Mouse (Mus musculus) megakaryocyte progenitor cell, adult 5-6 weeks (primary cell): ENCODE measurements at regions not wholly inside any gene's neighbourhood (a gene's known extent, or its start where the extent isn't known, plus 50 kb on each side); places are given as distances from the start of the nearest gene placed in this dataset.

ENCODE experiments used
- ATAC-seq: replicated peaks from 2 replicates; pipeline ENCODE4 v1.8.0; 2016; ENCODE audit warnings: mild to moderate bottlenecking, moderate TSS enrichment, inconsistent platforms; ENCODE audit not compliant: poor library complexity

DNA sequence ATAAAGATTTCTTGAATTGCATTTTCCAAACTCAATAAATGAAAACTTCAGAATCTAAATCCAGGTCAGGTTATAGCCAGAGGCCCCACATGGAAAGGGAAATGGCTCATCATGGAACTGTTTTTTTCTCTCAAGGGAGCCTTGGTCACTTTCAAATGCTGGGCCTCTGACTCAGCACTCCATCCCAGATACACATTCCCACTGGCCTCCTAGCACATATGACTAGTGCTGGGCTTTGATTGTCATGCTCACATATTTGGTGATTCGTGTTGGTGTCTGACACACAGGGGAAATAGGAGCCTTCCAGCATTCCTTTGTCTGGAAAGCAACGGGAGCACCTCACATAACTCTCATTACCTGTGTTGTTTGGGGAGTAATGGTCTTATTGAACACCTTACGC is 183.5 kb upstream of the Il12b start:
- no peak for ATAC-seq

GRCm38 (mm10) chr11:44219971-44220370 is 179.9 kb upstream of the Il12b start:
- no peak for ATAC-seq

- no peak for ATAC-seq
These were observed 169.9 kb upstream of the Il12b start for GRCm38 (mm10) chr11:44229996-44230395.

DNA sequence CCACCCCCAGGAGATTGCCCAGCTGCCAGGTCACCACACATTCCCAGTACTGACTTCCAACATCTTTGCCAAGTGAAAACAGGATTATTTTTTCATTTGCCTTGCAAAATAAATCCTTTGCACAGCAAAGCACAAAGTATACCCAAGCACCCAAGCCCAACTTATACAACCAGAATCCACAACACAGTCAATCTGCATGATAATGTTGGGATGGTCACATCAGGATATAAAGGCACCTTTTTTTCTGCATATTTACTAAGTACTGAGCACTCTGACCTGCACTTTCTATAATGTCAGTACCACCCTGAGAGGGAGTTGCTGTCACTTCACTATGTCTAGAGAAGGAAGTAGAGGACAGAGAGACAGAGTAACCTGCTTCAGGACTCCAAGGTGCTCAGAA is 164.4 kb upstream of the Il12b start:
- no peak for ATAC-seq

GRCm38 (mm10) chr11:44238051-44238450 is 161.8 kb upstream of the Il12b start:
- no peak for ATAC-seq

GRCm38 (mm10) chr11:44238598-44238997 is 161.3 kb upstream of the Il12b start:
- ATAC-seq = no peak

- no peak for ATAC-seq
These were observed 156.7 kb upstream of the Il12b start for GRCm38 (mm10) chr11:44243184-44243583.

DNA sequence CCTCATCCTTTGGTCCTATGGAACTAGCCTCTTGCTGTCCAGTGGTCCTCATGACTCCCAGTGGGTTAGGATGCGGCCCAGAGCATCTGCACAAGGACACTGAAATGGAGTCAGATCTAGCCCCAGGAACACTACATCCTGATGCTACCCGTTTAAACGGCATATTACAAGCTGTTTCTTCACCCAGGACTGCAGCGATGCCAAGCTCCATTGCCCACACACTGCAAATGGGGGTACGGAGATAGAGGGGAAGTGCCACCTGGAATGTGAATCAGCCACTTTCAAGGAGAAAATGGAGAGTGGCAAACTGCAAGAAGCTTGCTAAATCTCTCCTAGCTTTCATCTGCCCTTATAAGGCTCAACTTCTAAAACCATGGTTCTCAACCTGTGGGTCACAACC is 148.0 kb upstream of the Il12b start:
- ATAC-seq = no peak

DNA sequence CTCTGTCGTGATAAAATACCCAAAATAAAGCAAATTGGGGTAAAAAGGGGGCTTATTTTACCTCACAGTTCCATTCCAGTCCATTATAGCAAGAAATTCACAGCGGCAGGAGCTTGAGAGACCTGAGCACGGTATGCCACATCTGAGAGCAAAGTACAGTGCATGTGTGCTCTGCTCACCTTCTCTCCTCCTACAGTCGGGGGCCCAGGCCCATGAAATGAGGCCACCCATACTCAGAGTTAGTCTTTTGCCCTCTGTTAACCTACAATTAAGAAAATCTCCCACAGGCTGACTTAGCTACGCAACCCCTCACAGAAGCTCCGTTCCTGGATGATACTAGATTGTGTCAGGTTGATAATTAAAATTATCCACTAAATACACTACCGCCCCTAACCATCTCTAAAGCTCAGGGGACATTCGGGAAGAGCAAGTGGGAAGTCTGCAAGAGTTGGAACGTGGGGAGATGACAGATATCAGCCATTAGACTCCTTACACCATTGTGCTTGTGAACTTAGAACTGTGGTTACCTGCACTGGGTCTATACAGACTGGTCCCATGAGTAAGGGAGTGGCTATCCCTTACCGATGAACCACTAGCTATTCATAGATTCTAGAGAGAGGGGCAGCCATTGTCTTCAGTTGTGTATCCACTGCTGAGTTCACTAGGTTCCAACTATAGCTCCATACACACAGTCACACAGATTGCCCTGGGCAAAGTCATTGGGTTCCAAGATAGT is 139.3 kb upstream of the Il12b start:
- ATAC-seq = no peak

DNA sequence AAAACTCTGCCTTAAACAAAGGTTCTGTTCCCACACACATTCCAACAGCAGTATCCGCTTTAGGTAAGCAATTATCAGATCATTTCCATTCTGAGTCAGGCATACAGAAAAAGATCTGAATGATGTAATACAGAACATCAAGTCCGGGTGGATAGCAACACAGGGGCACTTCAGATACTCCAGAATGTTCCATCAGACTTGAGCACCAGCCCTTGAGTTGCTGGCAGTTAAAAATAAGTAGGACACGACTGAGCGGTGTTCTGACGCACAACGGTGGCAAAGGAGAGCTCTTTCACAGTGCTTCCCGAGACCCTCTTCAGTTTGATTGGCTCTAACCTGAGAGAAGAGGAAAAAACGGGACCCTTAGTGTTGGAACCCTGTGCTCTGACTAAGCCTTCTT is 138.2 kb upstream of the Il12b start:
- no peak for ATAC-seq

DNA sequence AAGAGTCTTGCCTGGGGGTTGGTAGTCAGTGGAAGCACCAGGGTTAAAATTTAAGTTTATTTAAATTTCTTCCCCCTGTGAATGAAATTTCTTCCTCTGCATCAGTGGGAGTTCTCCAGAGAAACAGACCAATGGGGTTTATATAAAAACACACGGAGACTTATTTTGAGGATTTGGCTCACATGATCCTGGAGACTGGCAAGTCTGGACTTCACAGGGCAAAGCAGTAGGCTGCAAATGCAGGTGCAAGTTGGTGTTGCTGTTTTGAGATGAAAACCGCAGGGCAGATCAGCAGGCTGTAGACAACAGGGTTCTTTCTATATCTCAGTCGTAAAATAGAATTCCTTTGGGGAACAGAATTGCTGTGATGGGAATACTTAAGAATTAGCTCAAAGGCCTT is 137.3 kb upstream of the Il12b start:
- ATAC-seq = no peak

- no peak for ATAC-seq
These were observed 127.6 kb upstream of the Il12b start for GRCm38 (mm10) chr11:44272268-44272667.

DNA sequence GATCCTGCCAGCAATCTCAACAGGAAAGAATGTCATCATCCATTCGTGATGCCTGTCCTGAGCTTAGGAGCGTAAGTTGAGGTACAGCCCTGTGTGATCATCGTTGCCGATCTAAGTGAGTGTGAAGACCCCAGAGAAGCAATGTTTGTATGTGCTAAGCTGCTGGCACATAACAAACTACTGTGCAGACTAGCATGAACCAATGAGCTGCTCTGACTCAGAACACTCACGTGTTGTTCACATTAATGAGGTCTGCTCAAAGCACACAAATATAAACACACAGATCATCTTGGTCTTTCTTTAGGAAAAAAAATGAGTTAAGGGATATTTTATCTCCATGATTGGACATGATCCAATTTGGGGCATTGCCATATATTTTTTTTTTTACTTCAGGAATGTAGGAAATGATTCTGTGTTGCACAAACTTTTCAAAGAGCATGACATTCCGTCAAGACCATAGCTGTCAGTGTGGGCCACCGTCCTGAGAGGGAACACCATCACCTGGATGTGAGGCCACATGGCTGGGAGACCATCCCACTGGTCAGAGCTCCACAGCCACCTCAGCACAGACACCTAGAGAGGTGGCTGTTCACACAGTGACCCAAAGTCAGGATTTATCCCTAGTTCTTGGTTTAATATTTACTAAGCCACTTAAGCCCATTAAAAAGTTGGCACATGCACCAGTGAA is 121.2 kb upstream of the Il12b start:
- ATAC-seq = no peak

GRCm38 (mm10) chr11:44285961-44286360 is 113.9 kb upstream of the Il12b start:
- ATAC-seq = no peak

DNA sequence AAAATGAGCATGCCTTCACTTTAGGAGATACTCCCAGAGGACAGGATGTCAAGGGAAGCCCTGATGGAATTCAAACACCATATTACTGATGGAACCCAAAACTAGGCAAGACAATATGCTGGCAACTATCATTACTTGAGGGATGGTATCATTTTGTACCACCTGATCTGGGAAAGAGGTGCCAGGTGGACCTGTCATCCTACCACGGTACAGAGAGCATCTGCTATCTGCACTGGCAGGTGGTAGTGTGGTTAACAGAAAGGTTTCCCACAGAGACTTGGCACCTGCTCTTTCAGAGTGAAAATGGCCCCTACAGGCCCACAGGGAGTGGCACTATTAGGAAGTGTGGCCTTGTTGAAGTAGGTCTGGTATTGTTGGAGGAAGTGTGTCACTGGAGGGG is 111.0 kb upstream of the Il12b start:
- no peak for ATAC-seq

- no peak for ATAC-seq
These were observed 96.1 kb upstream of the Il12b start for GRCm38 (mm10) chr11:44303786-44304185.

DNA sequence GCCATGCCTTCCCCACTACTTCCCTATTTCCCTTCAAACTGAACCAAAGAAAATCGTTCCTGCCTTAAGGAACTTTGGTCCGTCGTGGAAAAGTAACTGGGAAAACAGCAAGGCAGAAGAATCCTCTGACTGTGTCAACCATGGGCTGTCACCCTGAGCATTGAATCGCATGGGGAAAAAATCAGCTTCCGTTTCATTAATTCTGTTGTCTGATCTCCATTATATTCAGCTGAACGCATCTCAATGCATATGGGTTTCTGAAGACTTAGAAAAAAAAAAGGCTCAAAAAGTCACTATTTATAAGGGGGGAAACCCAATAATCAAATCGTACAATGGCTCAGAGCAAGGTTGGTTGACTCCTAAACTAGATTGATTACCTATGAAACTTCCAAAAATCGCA is 83.8 kb upstream of the Il12b start:
- ATAC-seq = no peak

GRCm38 (mm10) chr11:44319136-44319535 is 80.7 kb upstream of the Il12b start:
- ATAC-seq = no peak

DNA sequence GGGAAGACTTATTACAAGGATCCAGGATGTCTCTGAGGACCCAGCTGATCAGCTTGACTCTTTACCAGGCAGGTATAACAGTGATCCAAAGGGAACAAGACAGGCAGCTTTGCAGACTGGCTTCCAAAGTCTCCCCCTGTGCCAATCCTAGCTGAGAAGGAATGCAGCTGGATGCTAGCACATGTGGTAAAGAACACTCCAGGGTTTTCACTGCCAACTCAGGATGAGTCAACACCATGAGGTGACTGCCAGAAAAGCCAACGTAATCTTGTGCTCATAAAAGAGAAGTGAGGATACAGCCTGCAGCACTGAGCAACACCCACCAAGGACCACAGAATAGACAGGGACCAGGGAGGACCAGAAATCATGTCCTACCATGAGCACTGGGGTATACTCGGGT is 76.5 kb upstream of the Il12b start:
- ATAC-seq = no peak

- ATAC-seq = no peak
These were observed 74.8 kb upstream of the Il12b start for GRCm38 (mm10) chr11:44325066-44325465.

DNA sequence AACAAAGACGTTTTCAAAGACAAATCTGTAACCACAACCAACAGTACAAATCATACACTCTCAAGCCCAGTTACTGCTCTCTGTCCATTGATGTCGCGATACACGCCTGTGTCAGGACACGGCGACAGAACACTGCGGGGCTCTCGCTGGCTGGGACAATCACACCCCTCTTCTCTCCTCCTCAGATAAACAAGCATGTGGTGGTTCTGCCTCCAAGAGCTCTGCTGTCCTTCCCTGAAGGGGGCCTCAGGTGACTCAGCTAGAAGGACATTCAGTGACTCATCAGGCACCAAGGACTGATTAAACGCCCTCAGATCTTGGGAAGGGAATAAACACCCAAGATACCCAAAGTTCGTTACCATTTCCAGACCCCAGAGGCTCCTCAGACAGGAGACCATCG is 74.3 kb upstream of the Il12b start:
- no peak for ATAC-seq

- no peak for ATAC-seq
These were observed 70.4 kb upstream of the Il12b start for GRCm38 (mm10) chr11:44329503-44329902.

GRCm38 (mm10) chr11:44330438-44330837 is 69.4 kb upstream of the Il12b start:
- ATAC-seq = no peak
